Mouse (Mus musculus) cerebellum, postnatal 14 days (tissue): ENCODE measurements at regions not wholly inside any gene's neighbourhood (a gene's known extent, or its start where the extent isn't known, plus 50 kb on each side); places are given as distances from the start of the nearest gene placed in this dataset.

Experiments
- DNase-seq, 2 experiments: peaks; one replicate each; pipeline ENCODE4 v3.0.0; 2021; ENCODE audit warnings: mixed read lengths in 2 of 2

GRCm38 (mm10) chrX:147616374-147616773 lies 62.5 kb upstream of the Lrch2 start:
- DNase-seq, result no peak

GRCm38 (mm10) chrX:147608660-147609059 lies 54.8 kb upstream of the Lrch2 start:
- peak; percentile 72 for DNase-seq
